Mouse (Mus musculus): ENCODE measurements at regions not wholly inside any gene's neighbourhood (a gene's known extent, or its start where the extent isn't known, plus 50 kb on each side); places are given as distances from the start of the nearest gene placed in this dataset.

- DNase-seq (ENCODE audit: low spot score) (peak; percentile 11), ATAC-seq (no peak)
- H3K9me3 ChIP-seq (replicated peaks; ENCODE audit: control insufficient read depth, low read length): no peaks in the 10 kb centered on the region
- H3K27ac ChIP-seq (ENCODE audit: low read depth, low read length): no peak overlapping the region
- H3K9ac ChIP-seq (ENCODE audit: low read length): no peak overlapping the region
- no peak overlapping the region for H3K4me3 ChIP-seq (ENCODE audit: low read depth, low read length)
- 20% methylated on average over 2 of the region's 2 CpGs for WGBS
- no peaks in the 10 kb centered on the region for H3K36me3 ChIP-seq (ENCODE audit: control insufficient read depth, insufficient read depth, low read length)
- no peaks in the 10 kb centered on the region for H3K27me3 ChIP-seq (replicated peaks; ENCODE audit: control insufficient read depth, insufficient read depth, low read length)
- no peaks in the 10 kb centered on the region for H3K4me1 ChIP-seq (ENCODE audit: control insufficient read depth, insufficient read depth, low read length)
- H3K4me2 ChIP-seq (ENCODE audit: low read length): no peak overlapping the region
Observed at GRCm38 (mm10) chr3:114279653-114280052, 249.3 kb downstream of the Col11a1 start.

DNA sequence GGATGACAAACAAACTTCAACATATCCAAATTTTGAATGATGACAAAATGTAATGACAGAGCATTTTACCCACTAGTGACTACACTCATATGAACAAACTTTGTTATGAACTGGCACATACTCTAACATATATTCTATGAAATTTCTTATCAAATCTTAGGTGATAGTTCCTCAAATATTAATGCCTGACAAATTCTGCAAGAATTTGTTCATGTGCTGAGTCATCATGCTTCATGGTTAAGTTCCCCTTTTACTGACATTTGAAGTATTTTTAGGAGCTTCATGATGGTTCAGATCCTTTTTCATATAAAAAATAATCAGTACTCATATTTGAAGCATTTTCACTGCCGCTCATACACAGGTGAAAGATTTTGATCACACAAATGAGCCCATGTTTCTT, 289.1 kb downstream of the Col11a1 start:
- H3K4me1 ChIP-seq (ENCODE audit: control insufficient read depth, insufficient read depth, low read length): no peaks in the 10 kb centered on the region
- no peaks in the 10 kb centered on the region for H3K36me3 ChIP-seq (ENCODE audit: control insufficient read depth, insufficient read depth, low read length)
- no peak overlapping the region for H3K9ac ChIP-seq (ENCODE audit: low read length)
- ATAC-seq: no peak
- H3K4me2 ChIP-seq (ENCODE audit: low read length): no peak overlapping the region
- 95% methylated on average over 1 of the region's 1 CpGs for WGBS
- H3K9me3 ChIP-seq (replicated peaks; ENCODE audit: control insufficient read depth, low read length): no peaks in the 10 kb centered on the region
- no peak overlapping the region for H3K4me3 ChIP-seq (ENCODE audit: low read depth, low read length)
- no peak for DNase-seq (ENCODE audit: low spot score)
- no peak overlapping the region for H3K27ac ChIP-seq (ENCODE audit: low read depth, low read length)
- no peaks in the 10 kb centered on the region for H3K27me3 ChIP-seq (replicated peaks; ENCODE audit: control insufficient read depth, insufficient read depth, low read length)

DNA sequence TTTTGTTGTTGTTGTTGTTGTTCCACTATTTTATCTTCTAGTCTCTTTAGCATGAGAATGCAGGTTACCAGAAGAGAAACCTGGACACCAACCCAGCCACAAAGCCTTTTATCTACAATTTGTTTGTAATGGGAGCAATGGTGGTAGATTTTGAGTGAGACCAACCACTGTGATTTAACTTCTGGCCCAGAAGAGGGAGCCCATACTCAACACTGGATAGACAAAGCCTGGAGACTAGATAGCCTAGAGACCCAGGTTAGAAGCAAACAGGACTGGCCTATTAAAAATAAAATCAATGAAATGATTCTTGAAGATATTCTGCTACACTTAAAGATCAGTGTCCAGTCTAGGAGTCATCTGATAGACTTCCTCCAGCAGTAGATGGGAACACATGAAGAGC, 304.0 kb downstream of the Col11a1 start:
- no peak for ATAC-seq
- Histone ChIP-seq H3K4me1 (ENCODE audit: control insufficient read depth, insufficient read depth, low read length) (no peaks in the 10 kb centered on the region), H3K36me3 (ENCODE audit: control insufficient read depth, insufficient read depth, low read length) (no peaks in the 10 kb centered on the region), H3K27me3 (replicated peaks; ENCODE audit: control insufficient read depth, insufficient read depth, low read length) (no peaks in the 10 kb centered on the region), H3K4me2 (ENCODE audit: low read length) (no peak overlapping the region), H3K27ac (ENCODE audit: low read depth, low read length) (no peak overlapping the region), H3K4me3 (ENCODE audit: low read depth, low read length) (no peak overlapping the region), H3K9me3 (replicated peaks; ENCODE audit: control insufficient read depth, low read length) (no peaks in the 10 kb centered on the region), H3K9ac (ENCODE audit: low read length) (no peak overlapping the region)
- DNase-seq (ENCODE audit: low spot score): no peak

DNA sequence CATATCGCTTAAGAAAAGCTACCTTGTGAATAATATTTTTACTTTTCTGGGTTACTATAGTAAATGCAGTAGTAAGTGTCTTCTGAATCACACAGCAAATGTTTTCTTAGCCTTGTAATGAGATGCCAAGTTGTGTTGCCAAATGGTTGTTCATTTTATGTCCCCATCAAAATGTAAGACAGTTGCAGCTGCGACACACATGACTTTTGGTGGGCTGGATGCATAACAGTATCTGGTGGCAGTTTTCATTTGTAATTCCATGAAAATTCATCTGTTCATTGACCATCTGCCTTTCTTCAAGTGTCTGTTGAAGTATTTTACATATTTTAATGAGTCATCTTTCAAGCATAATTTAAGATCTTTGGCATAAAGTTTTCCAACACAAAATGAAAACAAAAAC, 313.4 kb downstream of the Col11a1 start:
- Histone ChIP-seq H3K9me3 (replicated peaks; ENCODE audit: control insufficient read depth, low read length) (no peaks in the 10 kb centered on the region), H3K4me1 (ENCODE audit: control insufficient read depth, insufficient read depth, low read length) (no peaks in the 10 kb centered on the region), H3K27ac (ENCODE audit: low read depth, low read length) (no peak overlapping the region), H3K4me2 (ENCODE audit: low read length) (no peak overlapping the region), H3K9ac (ENCODE audit: low read length) (no peak overlapping the region), H3K27me3 (replicated peaks; ENCODE audit: control insufficient read depth, insufficient read depth, low read length) (no peaks in the 10 kb centered on the region), H3K4me3 (ENCODE audit: low read depth, low read length) (no peak overlapping the region), H3K36me3 (ENCODE audit: control insufficient read depth, insufficient read depth, low read length) (no peaks in the 10 kb centered on the region)
- DNase-seq (ENCODE audit: low spot score) (peak; percentile 72), ATAC-seq (peak; percentile 73; the same call in 1 of the 2 replicates)
- WGBS: 81% methylated on average over 2 of the region's 2 CpGs

DNA sequence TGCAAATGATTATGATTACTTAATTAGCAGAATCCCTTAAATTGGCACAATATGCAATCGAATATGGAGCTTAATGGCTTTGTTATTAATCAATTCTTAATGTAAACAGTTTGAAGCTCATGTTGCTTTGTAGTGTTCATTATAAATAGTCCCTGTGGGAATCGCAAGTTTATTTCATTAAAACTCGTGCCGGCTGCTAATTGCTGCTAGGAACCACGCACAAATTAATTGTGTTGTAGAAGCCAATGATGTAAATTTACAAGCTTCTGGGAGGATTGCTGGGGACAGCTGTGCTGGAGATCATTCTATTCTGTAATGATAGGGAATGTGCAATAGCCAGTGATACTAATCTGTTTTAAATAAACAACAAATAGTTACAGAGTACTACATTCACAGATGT, 349.7 kb downstream of the Col11a1 start:
- Histone ChIP-seq H3K9ac (ENCODE audit: low read length) (no peak overlapping the region), H3K9me3 (replicated peaks; ENCODE audit: control insufficient read depth, low read length) (no peaks in the 10 kb centered on the region), H3K36me3 (ENCODE audit: control insufficient read depth, insufficient read depth, low read length) (no peaks in the 10 kb centered on the region), H3K4me2 (ENCODE audit: low read length) (no peak overlapping the region), H3K4me3 (ENCODE audit: low read depth, low read length) (no peak overlapping the region), H3K27ac (ENCODE audit: low read depth, low read length) (no peak overlapping the region), H3K4me1 (ENCODE audit: control insufficient read depth, insufficient read depth, low read length) (no peaks in the 10 kb centered on the region), H3K27me3 (replicated peaks; ENCODE audit: control insufficient read depth, insufficient read depth, low read length) (no peaks in the 10 kb centered on the region)
- DNase-seq (ENCODE audit: low spot score) (peak; percentile 64), ATAC-seq (peak; percentile 65)
- 26% methylated on average over 5 of the region's 5 CpGs for WGBS

DNA sequence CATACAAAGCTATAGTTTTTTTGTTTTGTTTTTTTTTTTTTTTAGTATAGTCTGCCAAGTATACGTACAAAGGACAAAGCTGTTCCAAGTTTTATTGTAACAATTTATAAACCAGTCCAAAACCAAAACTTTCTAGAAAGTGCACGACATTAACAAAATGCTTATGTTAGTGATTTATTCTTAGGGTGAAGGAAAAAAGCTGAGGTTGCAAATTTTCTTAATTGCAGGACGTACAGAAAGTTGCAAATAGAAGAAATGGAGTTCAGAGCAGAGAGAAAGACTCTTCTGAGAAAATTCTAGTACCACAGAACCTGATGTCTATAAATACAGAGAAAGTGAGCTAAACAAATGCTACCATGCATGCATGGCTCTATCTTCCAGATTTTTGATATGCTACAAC, 373.1 kb downstream of the Col11a1 start:
- Histone ChIP-seq H3K9ac (ENCODE audit: low read length) (no peak overlapping the region), H3K36me3 (ENCODE audit: control insufficient read depth, insufficient read depth, low read length) (no peaks in the 10 kb centered on the region), H3K27me3 (replicated peaks; ENCODE audit: control insufficient read depth, insufficient read depth, low read length) (no peaks in the 10 kb centered on the region), H3K4me2 (ENCODE audit: low read length) (no peak overlapping the region), H3K4me1 (ENCODE audit: control insufficient read depth, insufficient read depth, low read length) (no peaks in the 10 kb centered on the region), H3K4me3 (ENCODE audit: low read depth, low read length) (no peak overlapping the region), H3K9me3 (replicated peaks; ENCODE audit: control insufficient read depth, low read length) (no peaks in the 10 kb centered on the region), H3K27ac (ENCODE audit: low read depth, low read length) (no peak overlapping the region)
- 85% methylated on average over 3 of the region's 3 CpGs for WGBS
- ATAC-seq (no peak), DNase-seq (ENCODE audit: low spot score) (no peak)

All from forebrain, embryonic 14.5 days (tissue).